Mouse (Mus musculus) forebrain, embryonic 13.5 days (tissue): Measurements from ENCODE around the gene Dapk1. TPM values are rescaled to one million over a fixed set of nuclear protein-coding genes. Genes with fewer than 3 reads are reported as not detected.

ENCODE experiments used
- ATAC-seq: fragments of 200-750 bp; cut with Nextera tagmentation; 2 replicates; pipeline ENCODE4 v1.8.0; 2017
- H3K27ac ChIP-seq: fragments of 300-500 bp; sonication (generic); 2 replicates; pipeline ENCODE4 v1.5.1; 2015; ENCODE audit warnings: inconsistent platforms, mild to moderate bottlenecking, moderate library complexity
- H3K27me3 ChIP-seq: fragments of 300-500 bp; sonication (generic); 2 replicates; pipeline ENCODE4 v1.6.1; 2015; ENCODE audit warnings: mild to moderate bottlenecking, inconsistent platforms
- H3K36me3 ChIP-seq: fragments of 300-500 bp; sonication (generic); 2 replicates; pipeline ENCODE4 v1.6.1; 2015; ENCODE audit warnings: mild to moderate bottlenecking, inconsistent platforms; ENCODE audit not compliant: poor library complexity, severe bottlenecking
- H3K4me1 ChIP-seq: fragments of 300-500 bp; sonication (generic); 2 replicates; pipeline ENCODE4 v1.6.1; 2015; ENCODE audit warnings: inconsistent platforms
- H3K4me2 ChIP-seq: fragments of 300-500 bp; sonication (generic); 2 replicates; pipeline ENCODE4 v1.6.1; 2015; ENCODE audit warnings: inconsistent platforms, mild to moderate bottlenecking, moderate library complexity
- H3K4me3 ChIP-seq: fragments of 300-500 bp; sonication (generic); 2 replicates; pipeline ENCODE4 v1.5.1; 2015; ENCODE audit warnings: mild to moderate bottlenecking, inconsistent platforms
- H3K9ac ChIP-seq: fragments of 300-500 bp; sonication (generic); 2 replicates; pipeline ENCODE4 v1.6.1; 2015; ENCODE audit warnings: mild to moderate bottlenecking, inconsistent platforms
- H3K9me3 ChIP-seq: fragments of 300-500 bp; sonication (generic); replicated peaks from 2 replicates; pipeline ENCODE4 v1.6.1; 2016; ENCODE audit warnings: inconsistent platforms
- WGBS: fragments of 180-500 bp; shearing (Covaris S2); methylation state at CpG from one replicate; pipeline ENCODE4 v1.1.7; 2015; 5-methylcytosine and 5-hydroxymethylcytosine counted together
- polyA plus RNA-seq: library from polyadenylated mRNA; unstranded; fragments of >200 nt; fragmentation: Nextera tagmentation; extraction: Ambion mirVana; gene quantifications from 2 replicates; pipeline ENCODE4 v1.2.1, GENCODE M21; 2015

Dapk1 gene
- polyA plus RNA-seq, 1 experiment from 2014 or later = 37.0 TPM

GRCm38 (mm10) chr13:60809690-60810089 is 207.9 kb downstream of the Dapk1 start:
- Histone ChIP-seq H3K27me3 (no peaks in the 10 kb centered on the region), H3K27ac (no peak overlapping the region), H3K36me3 (no peaks in the 10 kb centered on the region), H3K4me3 (no peak overlapping the region), H3K9ac (no peak overlapping the region), H3K9me3 (no peaks in the 10 kb centered on the region), H3K4me2 (no peak overlapping the region), H3K4me1 (no peaks in the 10 kb centered on the region)
- 87% methylated on average over 2 of the region's 2 CpGs for WGBS
- no peak for ATAC-seq

- H3K36me3 ChIP-seq = no peaks in the 10 kb centered on the region
- no peaks in the 10 kb centered on the region for H3K4me1 ChIP-seq
- H3K27ac ChIP-seq = no peak overlapping the region
- no peak overlapping the region for H3K9ac ChIP-seq
- ATAC-seq = no peak
- no peaks in the 10 kb centered on the region for H3K27me3 ChIP-seq
- no peak overlapping the region for H3K4me2 ChIP-seq
- H3K4me3 ChIP-seq = no peak overlapping the region
- WGBS = 90% methylated on average over 6 of the region's 6 CpGs
- H3K9me3 ChIP-seq = no peaks in the 10 kb centered on the region
These were observed 211.0 kb downstream of the Dapk1 start for GRCm38 (mm10) chr13:60812768-60813167.

Other genes starting within 250 kb of the Dapk1 start
- not detected in 2 replicates for gene BC051665, start 184.4 kb downstream of the Dapk1 start, polyA plus RNA-seq
- not detected in 2 replicates for gene Ctsll3, start 200.9 kb downstream of the Dapk1 start, polyA plus RNA-seq